Comparison of ENCODE assay signal across 24 mouse cellular contexts in genomic region chr5:45706811-45707210, GRCm38 (mm10). TPM values are rescaled to one million over a fixed set of nuclear protein-coding genes. Genes with fewer than 3 reads are reported as not detected.
DNase-seq lines count a peak whose midpoint lies in the region; ATAC-seq and TF ChIP-seq lines count a peak whose summit lies in the region.
"Had no signal": no experiment of that assay in that cellular context is flagged by ENCODE, and none has a peak within 500 bp of the region (broad histone marks: within the 10 kb centered on the region; RNA-seq: fewer than 3 reads in every experiment).

No protein-coding gene starts in this region.

- no peaks in the 10 kb centered on the region for H3K27me3 ChIP-seq in MEL (ENCODE audit: control insufficient read depth in 1 of 2, insufficient read depth in 2 of 2, low read length in 2 of 2)
- H3K27me3 ChIP-seq in forebrain, embryonic 16.5 days (replicated peaks; ENCODE audit: control insufficient read depth, insufficient read depth, low read length) = no peaks in the 10 kb centered on the region
- H3K27me3 ChIP-seq in heart, embryonic 11.5 days (ENCODE audit: control insufficient read depth, insufficient read depth, low read length) = no peaks in the 10 kb centered on the region
- H3K27me3 ChIP-seq: CH12.LX; embryonic facial prominence, embryonic 12.5 days; forebrain, embryonic 13.5 days; forebrain, embryonic 15.5 days had no signal

- H3K36me3 ChIP-seq in MEL (ENCODE audit: control insufficient read depth in 1 of 2, insufficient read depth in 2 of 2, low read length in 2 of 2) = peaks cover 6 to 11% of the 10 kb centered on the region in 2 experiments
- H3K36me3 ChIP-seq in forebrain, embryonic 16.5 days (ENCODE audit: control insufficient read depth, insufficient read depth) = peaks cover 2% of the 10 kb centered on the region; the same call in 1 of the 2 replicates
- peaks cover 3% of the 10 kb centered on the region; the same call in 1 of the 2 replicates for H3K36me3 ChIP-seq in heart, embryonic 11.5 days (ENCODE audit: control insufficient read depth, insufficient read depth, low read length)
- H3K36me3 ChIP-seq: forebrain, embryonic 15.5 days had no signal

- H3K79me2 ChIP-seq in MEL (ENCODE audit: control insufficient read depth, insufficient read depth, low read length, poor library complexity) = no peaks in the 10 kb centered on the region

- no peak for TF ChIP-seq POLR2A in MEL (IDR thresholded peaks at IDR 0.05; ENCODE audit: control insufficient read depth in 1 of 2, insufficient read depth in 1 of 2, low read depth in 1 of 2, low read length in 2 of 2, poor library complexity in 1 of 2)

- TF ChIP-seq CTCF in MEL (IDR thresholded peaks at IDR 0.05 in 2 of 3, conservative IDR thresholded peaks at IDR 0.05 in 1 of 3; ENCODE audit: control insufficient read depth in 1 of 3, insufficient read depth in 1 of 3, low read depth in 2 of 3, low read length in 3 of 3, poor library complexity in 1 of 3, severe bottlenecking in 1 of 3) = no peak

- H3K4me2 ChIP-seq in forebrain, embryonic 16.5 days (ENCODE audit: low read length) = no peak overlapping the region
- H3K4me2 ChIP-seq in heart, embryonic 11.5 days = no peak overlapping the region
- H3K4me2 ChIP-seq: embryonic facial prominence, embryonic 12.5 days; forebrain, embryonic 13.5 days; forebrain, embryonic 15.5 days had no signal

- TF ChIP-seq EP300 in MEL (IDR thresholded peaks at IDR 0.05; ENCODE audit: low read depth in 1 of 2, low read length in 2 of 2) = no peak

- peak; percentile 69 for ATAC-seq in common myeloid progenitor, adult 5-6 weeks (replicated peaks; ENCODE audit: low read depth, poor library complexity, severe bottlenecking)
- ATAC-seq in megakaryocyte, adult 5-6 weeks (ENCODE audit: poor library complexity, severe bottlenecking) = peak; percentile 32
- ATAC-seq in forebrain, embryonic 16.5 days = no peak
- ATAC-seq in heart, embryonic 11.5 days (replicated peaks; ENCODE audit: insufficient number of reproducible peaks, low FRiP score, low TSS enrichment) = no peak
- ATAC-seq: CD4-positive, CD25-positive, alpha-beta regulatory T cell, adult 4 months; forebrain, embryonic 13.5 days; forebrain, embryonic 15.5 days had no signal

- DNase-seq in 416B (ENCODE audit: low read depth) (peak; percentile 88), MEL (ENCODE audit: low read depth, low spot score) (no peak)
- DNase-seq in heart, adult 9 months (ENCODE audit: low spot score in 2 of 2) = no peak
- no peak for DNase-seq in urinary bladder, postnatal 36 days (ENCODE audit: low spot score in 2 of 2)
- DNase-seq: adrenal gland, adult 2 months; adrenal gland, postnatal 10 days; adrenal gland, postnatal 25 days; B cell, adult 2 months; cerebellum, adult 11-12 months; cerebellum, adult 2 months; cerebellum, adult 9-11 months; cerebellum, postnatal 14 days; cerebellum, postnatal 36 days had no signal

- peaks cover 0 to 1% of the 10 kb centered on the region in 2 experiments; a peak in 1 of 4 replicates for H3K4me1 ChIP-seq in MEL (ENCODE audit: control insufficient read depth in 1 of 2, insufficient read depth in 2 of 2, low read length in 2 of 2)
- H3K4me1 ChIP-seq in forebrain, embryonic 16.5 days (replicated peaks; ENCODE audit: control insufficient read depth, insufficient read depth, low read length) = no peaks in the 10 kb centered on the region
- H3K4me1 ChIP-seq in heart, embryonic 11.5 days (ENCODE audit: control insufficient read depth, insufficient read depth, low read length) = no peaks in the 10 kb centered on the region
- H3K4me1 ChIP-seq: embryonic facial prominence, embryonic 10.5 days; embryonic facial prominence, embryonic 12.5 days; forebrain, embryonic 13.5 days; forebrain, embryonic 15.5 days had no signal

- H3K9ac ChIP-seq in MEL (ENCODE audit: control insufficient read depth, low read depth, low read length, poor library complexity, severe bottlenecking) = no peak overlapping the region
- no peak overlapping the region for H3K9ac ChIP-seq in forebrain, embryonic 16.5 days (replicated peaks; ENCODE audit: low read depth, low read length)
- H3K9ac ChIP-seq in heart, embryonic 11.5 days (ENCODE audit: low read depth, low read length) = no peak overlapping the region
- H3K9ac ChIP-seq: embryonic facial prominence, embryonic 12.5 days; forebrain, embryonic 13.5 days; forebrain, embryonic 15.5 days had no signal

- no peaks in the 10 kb centered on the region for H3K9me3 ChIP-seq in MEL (replicated peaks; ENCODE audit: insufficient read depth, low read length)
- H3K9me3 ChIP-seq in forebrain, embryonic 16.5 days (ENCODE audit: control insufficient read depth, low read length) = no peaks in the 10 kb centered on the region
- H3K9me3 ChIP-seq in heart, embryonic 11.5 days (replicated peaks; ENCODE audit: control insufficient read depth, low read length) = no peaks in the 10 kb centered on the region
- H3K9me3 ChIP-seq: embryonic facial prominence, embryonic 10.5 days; embryonic facial prominence, embryonic 12.5 days; forebrain, embryonic 13.5 days; forebrain, embryonic 15.5 days; G1E had no signal

- no peak overlapping the region for H3K27ac ChIP-seq in MEL (ENCODE audit: control insufficient read depth, low read depth, low read length)
- no peak overlapping the region for H3K27ac ChIP-seq in forebrain, embryonic 16.5 days (ENCODE audit: low read length)
- no peak overlapping the region for H3K27ac ChIP-seq in heart, embryonic 11.5 days (ENCODE audit: low read depth, low read length)
- H3K27ac ChIP-seq: embryonic facial prominence, embryonic 10.5 days; embryonic facial prominence, embryonic 12.5 days; forebrain, embryonic 13.5 days; forebrain, embryonic 15.5 days had no signal

- TF ChIP-seq RAD21 in MEL (IDR thresholded peaks at IDR 0.05; ENCODE audit: low read depth, low read length) = no peak

- 95% methylated on average over 2 of the region's 2 CpGs for WGBS in forebrain, embryonic 16.5 days
- WGBS in heart, embryonic 11.5 days (ENCODE audit: insufficient replicate concordance) = 91% methylated on average over 2 of the region's 2 CpGs

- H3K4me3 ChIP-seq in MEL (ENCODE audit: control insufficient read depth in 1 of 2, insufficient read depth in 1 of 2, low read depth in 2 of 2, low read length in 2 of 2) = no peak overlapping the region
- no peak overlapping the region for H3K4me3 ChIP-seq in forebrain, embryonic 16.5 days (replicated peaks; ENCODE audit: low read length)
- H3K4me3 ChIP-seq in heart, embryonic 11.5 days (ENCODE audit: low read depth, low read length) = no peak overlapping the region
- H3K4me3 ChIP-seq: embryonic facial prominence, embryonic 10.5 days; embryonic facial prominence, embryonic 12.5 days; forebrain, embryonic 13.5 days; forebrain, embryonic 15.5 days had no signal

TF ChIP-seq in MEL, 35 proteins besides CTCF, POLR2A, EP300 and RAD21:
- no peak for TF ChIP-seq ZC3H11A (IDR thresholded peaks at IDR 0.05; ENCODE audit: low read depth, low read length)
- TF ChIP-seq POLR2AphosphoS2 (IDR thresholded peaks at IDR 0.05; ENCODE audit: low read length) = 0 out of 2 replicates have a peak, but pooled peaks have one; percentile 8

RNA-seq across cellular contexts. Expression of gene Ncapg, which starts 37.1 kb away (rescaled TPM):
- total RNA-seq in MEL (2012; rRNA removed) = 58.2 and 74.4 TPM in 2 replicates
- polyA plus RNA-seq in MEL (2012; ENCODE audit: insufficient read depth in 1 of 2, insufficient read length in 2 of 2, low read depth in 1 of 2, low replicate concordance in 2 of 2, missing spikeins in 1 of 2) = 10 to 100 TPM; 39.2 to 52.6 TPM
- 81.2 and 95.3 TPM in 2 replicates for total RNA-seq in common myeloid progenitor, adult 5-6 weeks (2017)
- total RNA-seq in megakaryocyte, adult 5-6 weeks (2015) = 93.3 and 99.1 TPM in 2 replicates
- 82.2 and 82.5 TPM in 2 replicates for total RNA-seq in megakaryocyte, adult 5-6 weeks (2017)
- polyA plus RNA-seq in forebrain, embryonic 16.5 days (2015; fragmentation: Nextera tagmentation; extraction: Ambion mirVana) = 21.0 and 27.2 TPM in 2 replicates
- 39.6 and 43.1 TPM in 2 replicates for polyA plus RNA-seq in heart, embryonic 11.5 days (2014; fragmentation: Nextera tagmentation; extraction: Ambion mirVana)

Comparison
In these comparisons a context has a peak if more than half of its experiments do, and no peak if none do; other contexts are left out.
1. ATAC-seq: peak in common myeloid progenitor, adult 5-6 weeks (single experiment) and megakaryocyte, adult 5-6 weeks (single experiment); none in forebrain, embryonic 16.5 days (single experiment) and heart, embryonic 11.5 days (single experiment).